Mouse (Mus musculus): ENCODE results near the gene Cbfa2t2.

The Cbfa2t2 gene

DNA sequence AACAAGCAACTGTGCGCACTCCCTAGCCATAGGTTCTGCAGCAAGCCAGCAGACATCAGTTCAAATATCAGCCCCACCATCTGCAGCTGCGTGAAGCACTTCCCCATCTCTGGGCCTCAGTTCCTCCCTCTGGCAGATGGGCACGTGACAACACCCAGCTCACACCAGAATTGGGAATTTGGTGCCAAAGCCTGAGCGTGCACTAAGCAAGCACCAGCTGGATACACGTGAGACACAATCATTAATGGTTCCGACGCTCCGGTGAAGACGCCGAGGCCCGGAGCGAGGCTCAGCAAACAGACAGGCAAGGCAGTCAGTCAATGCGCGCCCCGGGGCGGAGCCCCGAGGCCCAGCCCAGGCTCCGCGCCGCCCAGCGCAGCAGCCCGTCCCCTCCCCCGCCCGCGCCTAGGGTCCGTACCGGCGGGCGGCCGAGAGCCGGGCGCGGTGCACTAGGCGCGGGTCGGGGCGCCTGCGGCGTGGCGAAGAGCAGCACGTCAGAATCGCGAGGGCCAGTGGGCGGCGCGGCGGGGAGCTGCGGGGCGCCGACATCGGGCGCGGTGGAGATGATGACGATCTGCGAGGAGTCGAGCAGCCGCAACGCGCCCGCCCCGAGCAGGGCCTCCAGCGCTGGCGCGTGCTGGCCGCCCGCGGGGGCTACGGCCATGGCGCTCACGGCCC is 132.9 kb downstream of the Cbfa2t2 start:
- no peak for DNase-seq (ENCODE audit: low spot score)

DNA sequence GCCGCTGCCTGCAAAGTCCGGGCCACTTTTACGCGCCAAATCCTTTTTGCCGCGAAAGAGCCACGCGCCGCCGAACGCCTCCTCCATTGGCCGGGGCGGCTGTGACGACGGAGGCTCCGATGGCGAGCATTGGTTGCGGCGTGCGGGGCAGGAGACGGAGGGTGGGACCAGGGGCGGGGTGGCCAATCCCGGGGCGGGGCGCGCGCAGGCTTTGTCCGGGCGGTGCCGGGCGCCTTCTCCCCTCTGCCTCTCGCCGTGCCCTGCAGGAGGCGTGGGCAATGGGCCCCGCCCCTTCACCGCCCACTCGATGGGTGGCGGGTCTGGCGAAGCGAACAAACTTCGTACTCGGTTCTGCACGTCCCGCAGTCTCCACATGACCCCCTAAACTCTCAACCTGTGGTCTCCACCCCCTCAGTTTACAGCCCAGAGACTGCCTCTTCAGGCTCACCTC is 133.6 kb downstream of the Cbfa2t2 start, which contains the start of gene E2f1:
Gene E2f1, minus strand, starts transcription at position 57 of the 451 bp plus-strand sequence.
- peak; percentile 91 for DNase-seq (ENCODE audit: low spot score)

DNA sequence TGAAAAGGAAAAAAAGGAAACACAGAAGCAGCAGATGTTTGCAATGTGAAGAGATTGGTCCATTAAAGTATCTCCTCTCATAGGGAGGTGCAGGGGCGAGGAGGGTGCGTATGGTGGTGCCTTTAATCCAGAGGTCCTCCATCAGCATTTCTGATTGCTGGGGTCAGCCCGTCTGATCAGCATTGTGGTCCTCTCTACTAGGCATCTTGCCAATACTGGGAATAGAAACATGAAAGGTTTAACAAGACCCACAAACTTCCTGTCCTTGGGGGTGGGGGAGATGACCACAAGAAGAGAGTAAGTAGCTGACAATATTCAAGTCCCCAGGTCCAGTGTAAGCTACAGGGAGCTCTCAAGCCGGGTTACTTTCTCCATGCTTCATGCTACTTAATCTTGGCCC is 134.4 kb downstream of the Cbfa2t2 start:
- DNase-seq (ENCODE audit: low spot score) = no peak

DNA sequence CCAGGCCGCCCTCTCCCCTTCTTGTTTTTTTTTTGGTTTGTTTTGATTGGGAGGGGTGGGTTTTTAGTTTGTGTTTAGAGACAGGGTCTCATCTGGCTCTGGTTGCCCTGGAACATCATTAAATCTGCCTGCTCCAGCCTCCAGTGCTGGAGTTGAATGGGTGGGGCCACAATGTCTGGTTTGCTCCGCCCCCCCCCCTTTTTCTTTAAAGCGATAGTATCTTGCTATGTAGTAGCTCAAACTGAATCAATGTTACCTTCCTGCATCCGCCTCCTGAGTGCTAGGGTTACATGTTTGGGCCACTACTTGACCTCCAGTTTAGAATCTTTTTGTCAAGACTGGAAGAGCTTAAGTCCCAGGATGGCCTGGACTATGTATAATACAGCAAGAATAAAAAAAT is 135.0 kb downstream of the Cbfa2t2 start:
- DNase-seq (ENCODE audit: low spot score) = no peak

DNA sequence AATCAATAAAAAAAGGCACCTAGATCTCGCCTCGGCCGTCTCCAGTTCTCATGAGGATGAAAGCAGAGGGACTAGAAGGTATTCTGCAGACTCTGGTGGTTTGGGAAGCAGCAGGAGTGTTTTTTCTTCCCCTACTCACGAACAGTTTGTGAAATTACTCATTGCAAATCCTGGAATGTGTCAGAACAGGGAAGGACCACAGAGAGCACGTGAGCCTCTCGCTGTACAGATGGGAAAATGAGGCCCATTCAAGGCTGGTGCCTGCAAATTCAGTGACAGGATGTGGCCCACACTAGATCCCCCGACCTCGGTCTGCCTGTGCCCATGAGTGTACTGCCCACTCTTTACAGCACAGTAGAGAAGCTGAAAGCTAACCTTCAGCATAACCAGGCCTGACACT is 135.7 kb downstream of the Cbfa2t2 start:
- DNase-seq (ENCODE audit: low spot score) = no peak

DNA sequence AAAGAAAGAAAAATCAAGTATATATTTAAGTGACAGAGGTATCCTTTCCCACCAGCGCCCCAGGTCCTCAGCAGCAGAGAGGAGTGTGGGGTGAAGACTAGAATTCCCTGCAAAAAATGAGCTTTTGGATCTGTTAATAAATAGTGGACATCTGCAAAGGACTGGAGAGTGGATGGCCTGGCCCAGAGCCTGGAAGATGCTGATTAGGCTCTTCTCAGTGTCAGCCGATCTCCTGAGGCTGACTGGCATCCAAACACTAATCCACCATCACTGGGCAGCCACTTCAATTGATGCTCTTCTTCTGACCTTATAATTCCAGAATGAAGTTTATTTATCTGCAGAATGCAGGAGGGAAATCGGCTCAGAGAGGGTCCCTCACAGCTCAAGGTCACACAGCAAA is 136.7 kb downstream of the Cbfa2t2 start:
- DNase-seq (ENCODE audit: low spot score) = no peak

DNA sequence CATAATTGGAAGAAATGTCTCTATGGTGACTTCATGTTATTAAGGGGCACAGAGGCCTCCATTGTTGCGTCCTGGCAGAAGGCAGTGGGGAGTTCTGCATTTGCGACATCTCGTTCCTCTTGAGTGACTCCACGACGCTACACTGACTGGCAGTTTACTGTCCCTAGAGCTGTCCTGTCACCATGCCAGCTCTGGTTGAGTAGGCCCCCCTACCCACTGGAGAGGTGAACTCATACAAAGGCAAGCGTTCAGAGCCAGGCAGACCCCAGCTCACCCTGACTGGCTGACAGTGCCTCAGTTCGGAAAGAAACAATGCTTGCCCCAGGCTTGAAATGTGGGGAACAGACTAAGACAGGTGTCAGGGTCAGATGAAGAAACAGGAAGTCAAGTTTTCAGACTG is 138.0 kb downstream of the Cbfa2t2 start:
- DNase-seq (ENCODE audit: low spot score) = no peak

DNA sequence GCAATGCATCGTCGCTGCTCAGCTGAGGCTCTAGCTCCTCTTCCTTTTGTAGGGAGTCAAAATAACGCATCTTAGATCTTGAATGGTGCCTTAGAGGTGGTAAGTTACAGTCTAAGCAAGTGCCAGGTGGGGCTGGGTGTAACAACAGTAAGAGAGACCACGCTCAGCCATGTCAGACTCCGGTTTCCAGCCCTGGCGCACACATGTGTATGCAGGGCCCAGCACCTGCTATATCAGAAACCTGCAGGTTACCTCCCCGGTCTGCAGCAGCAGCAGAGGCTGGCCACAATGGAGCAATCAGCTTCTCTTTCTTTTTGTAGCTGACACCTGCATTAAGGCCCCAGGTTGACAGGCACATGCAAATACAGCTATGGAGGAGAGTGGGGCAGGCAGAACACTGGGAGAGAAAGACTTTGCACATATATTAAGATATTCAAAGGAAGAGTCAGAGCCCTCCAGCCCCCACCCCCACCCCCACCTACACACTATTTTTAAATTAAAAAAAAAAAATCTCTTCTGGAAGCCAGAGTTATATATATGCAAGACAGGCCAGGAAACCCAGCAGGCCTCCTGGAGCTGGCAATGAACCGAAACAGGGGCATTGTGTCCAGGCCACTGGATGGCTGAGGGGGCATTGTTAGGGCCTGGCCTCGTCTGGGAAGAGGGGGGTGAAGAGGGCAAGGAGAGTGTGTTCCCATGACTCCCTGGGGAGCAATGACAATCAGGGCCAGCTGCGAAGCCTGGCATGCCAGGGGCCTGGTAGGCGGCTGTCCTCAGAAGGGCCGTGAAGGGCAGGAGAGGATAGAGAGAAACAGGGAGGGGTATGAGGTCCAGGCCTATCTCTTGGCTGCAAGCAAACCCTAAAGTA is 140.8 kb downstream of the Cbfa2t2 start:
- DNase-seq (ENCODE audit: low spot score) = no peak

DNA sequence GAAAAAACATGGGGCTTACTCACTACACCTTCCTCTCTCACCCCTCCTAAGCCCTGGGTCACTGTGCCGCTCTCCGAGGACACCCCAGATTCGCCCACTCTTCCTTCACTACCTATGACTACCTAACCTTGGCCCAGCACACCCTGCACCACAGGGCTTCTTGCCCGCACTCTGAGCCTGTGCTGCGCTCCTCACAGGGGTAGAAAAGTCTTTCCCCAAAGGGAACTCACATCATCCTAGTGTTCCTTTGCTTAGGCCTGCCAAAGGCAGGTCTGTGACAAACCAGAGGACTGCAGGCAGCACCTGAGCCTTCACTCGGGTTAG is 141.4 kb downstream of the Cbfa2t2 start:
- DNase-seq (ENCODE audit: low spot score) = no peak

DNA sequence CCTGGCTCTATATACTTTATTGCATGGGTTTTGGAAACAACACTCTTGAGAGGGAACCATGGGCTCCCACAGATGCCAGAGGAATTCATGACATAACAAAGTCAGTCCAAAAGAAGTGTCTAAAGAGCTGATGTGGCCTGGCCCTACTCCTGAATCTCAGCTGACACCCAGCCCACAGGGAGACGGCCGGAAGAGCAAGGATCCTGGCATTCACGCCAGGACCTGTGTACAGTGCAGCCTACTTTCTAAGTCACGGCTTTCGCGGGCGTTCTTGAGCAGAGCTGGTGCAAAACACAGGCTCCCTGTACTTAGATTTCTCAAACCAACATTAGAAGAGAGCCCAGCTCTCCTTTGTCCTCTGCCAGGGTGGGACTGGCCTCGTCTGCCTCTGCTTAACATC is 144.3 kb downstream of the Cbfa2t2 start:
- DNase-seq (ENCODE audit: low spot score) = no peak

DNA sequence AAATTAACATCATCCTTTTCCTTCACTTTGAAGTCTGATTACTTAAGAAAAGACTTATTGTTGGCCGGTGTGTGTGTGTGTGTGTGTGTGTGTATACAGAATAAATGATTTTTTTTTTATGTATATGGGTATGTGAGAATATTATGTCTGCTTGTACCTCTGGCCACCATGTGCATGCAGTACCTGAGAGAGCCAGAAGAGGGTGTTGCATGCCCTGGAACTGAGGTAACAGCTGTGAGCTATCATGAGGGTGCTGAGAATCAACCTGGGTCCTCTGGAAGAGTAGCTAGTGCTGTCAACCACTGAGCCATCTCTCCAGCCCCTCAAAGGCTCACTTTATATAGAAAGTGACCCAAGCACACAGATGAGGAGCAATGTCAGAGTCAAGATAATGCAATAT is 145.1 kb downstream of the Cbfa2t2 start:
- no peak for DNase-seq (ENCODE audit: low spot score)

DNA sequence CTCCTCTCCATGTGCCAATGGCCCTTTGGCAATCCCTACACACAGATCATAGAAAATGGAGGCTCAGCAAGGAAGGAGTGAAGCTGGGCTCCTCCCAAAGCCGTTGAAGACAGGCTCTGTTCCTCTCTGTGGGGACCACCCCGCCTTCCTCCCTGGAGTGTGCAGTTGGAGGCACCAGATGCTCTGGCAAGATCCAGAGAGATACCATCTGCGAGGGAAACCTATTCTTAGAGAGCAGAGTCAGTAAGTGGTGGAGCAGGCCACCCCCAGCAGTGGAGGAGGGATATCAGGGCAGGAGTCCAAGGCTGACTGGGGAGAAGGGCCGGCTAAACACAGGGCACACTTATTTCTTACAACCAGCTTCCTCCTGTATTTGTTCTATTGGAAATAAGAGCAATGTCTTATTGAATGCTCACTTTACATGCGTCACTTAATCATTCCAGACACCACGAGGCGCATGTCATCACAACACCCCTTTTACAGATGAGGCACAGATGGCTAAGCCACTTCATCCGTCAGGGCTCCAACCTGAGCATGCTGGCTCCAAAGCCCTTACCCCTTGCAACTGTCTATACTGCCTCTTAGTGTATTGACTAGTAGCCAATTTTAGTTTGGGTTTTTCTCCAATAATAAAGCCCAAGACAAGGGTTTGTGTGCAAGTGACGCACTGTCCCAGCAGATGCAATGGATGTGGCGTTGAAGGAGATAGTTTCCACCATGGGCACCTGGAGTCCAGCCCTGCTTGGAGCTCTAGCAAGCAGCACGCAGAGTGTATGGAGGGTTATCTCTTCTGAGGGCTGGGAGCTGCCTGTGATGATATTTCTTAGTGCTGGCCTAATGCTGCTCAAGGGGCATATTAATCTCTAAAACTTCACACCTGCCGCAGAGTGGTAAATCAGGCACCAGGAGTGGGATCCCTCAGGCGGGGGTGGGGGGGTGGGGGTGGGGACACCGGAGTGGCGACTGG is 147.9 kb downstream of the Cbfa2t2 start:
- DNase-seq (ENCODE audit: low spot score) = no peak

DNA sequence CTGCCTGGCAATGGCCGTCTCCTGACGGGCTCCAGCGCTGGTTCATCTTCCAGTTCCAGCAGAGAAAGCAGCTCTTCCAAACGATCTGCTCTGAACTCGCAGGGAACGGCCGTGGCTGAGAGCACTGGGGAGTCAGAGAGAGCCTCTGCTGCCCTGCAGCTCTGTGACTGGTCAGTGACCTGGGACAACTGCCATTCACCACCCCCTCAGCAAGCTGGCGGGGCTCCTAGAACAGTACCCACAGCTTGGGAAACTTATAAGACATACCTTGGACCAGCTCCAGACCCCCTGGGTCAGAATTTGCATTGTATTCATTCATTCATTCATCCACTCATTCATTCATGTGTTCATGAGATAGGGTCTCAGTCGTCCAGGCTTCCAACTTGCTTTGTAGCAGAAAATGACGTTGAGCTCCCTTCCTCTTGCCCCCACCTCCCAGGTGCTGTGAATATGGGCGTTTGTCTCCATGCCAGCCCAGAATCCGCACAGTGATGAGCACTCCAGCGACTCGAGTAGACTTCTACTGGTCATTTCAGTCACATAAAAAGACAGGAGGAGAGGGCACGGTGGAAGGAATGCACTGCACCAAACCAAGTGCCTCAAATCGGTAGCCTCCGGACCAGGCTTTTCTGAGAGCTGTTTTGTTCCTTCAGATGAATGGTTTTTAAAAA is 148.8 kb downstream of the Cbfa2t2 start:
- no peak for DNase-seq (ENCODE audit: low spot score)

DNA sequence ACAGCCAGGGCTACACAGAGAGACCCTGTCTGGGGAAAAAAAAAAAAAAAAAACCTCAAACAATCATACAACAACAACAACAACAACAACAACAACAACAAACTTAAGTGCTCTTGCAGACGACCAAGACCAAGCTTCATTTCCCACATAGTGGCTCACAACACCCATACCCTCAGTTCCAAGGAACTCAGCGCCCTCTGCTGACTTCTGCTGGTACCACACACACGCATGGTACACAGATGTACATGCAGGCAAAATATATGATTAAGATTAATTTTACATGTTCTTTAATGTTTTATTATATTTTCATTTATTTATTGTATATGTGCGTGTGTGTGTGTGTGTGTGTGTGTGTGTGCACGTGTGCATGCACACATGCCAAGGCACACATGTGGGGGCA is 150.1 kb downstream of the Cbfa2t2 start:
- DNase-seq (ENCODE audit: low spot score) = no peak

All from ovary, adult 18-20 months (tissue).